Mouse (Mus musculus) stomach, postnatal 0 days (tissue): ENCODE measurements around the gene Iqcd.

ENCODE experiments used
- CTCF ChIP-seq: IDR thresholded peaks from 2 replicates; pipeline ENCODE4 v1.5.1; 2016; ENCODE audit warnings: antibody characterized with exemption, low read depth, mild to moderate bottlenecking, moderate library complexity
- EP300 ChIP-seq: optimal IDR thresholded peaks from 2 replicates; pipeline ENCODE3; 2016; ENCODE audit warnings: antibody characterized with exemption

DNA sequence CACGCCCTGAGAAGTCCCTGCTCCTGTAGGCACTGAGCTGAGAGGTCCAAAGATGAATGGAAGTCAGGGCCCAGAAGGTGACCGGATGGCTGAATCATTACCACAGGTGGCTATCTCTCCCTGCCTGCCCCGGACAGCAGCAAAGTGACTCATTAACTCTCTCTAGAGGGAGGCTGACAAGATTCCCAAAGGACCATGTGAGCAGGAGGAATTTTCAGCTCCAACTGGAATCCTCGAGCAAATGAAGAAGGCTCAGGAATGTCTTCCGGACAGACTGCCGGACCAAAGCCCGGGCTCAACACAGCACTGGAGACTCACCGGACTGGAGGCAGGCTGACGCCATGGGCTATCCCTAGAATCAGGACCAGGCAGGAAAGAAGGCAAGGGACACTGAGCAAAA, 6.8 kb upstream of the Iqcd start:
- TF ChIP-seq EP300: no peak
- TF ChIP-seq CTCF: no peak
